Mouse (Mus musculus): ENCODE measurements around the gene Ccl26. TPM values are rescaled to one million over a fixed set of nuclear protein-coding genes. Genes with fewer than 3 reads are reported as not detected.
A peak's percentile ranks its signal among the peaks of the same experiment; 100 is the strongest.
"Not testable (repeated sequence)": the region's sequence is repeated elsewhere in the genome, so short reads cannot be mapped to it uniquely, and the experiment has no call there.

Gene Ccl26
- not detected in 3 replicates for total RNA-seq (2017)

- ATAC-seq (replicated peaks; ENCODE audit: insufficient number of reproducible peaks, low FRiP score, low TSS enrichment, poor library complexity, severe bottlenecking) = no peak
Measured at GRCm38 (mm10) chr5:135563469-135563868, at the start of gene Ccl26. Ccl26 (minus strand) TSS chr5:135563569.

GRCm38 (mm10) chr5:135609794-135610193, 46.4 kb upstream of the Ccl26 start:
- no peak for ATAC-seq (replicated peaks; ENCODE audit: insufficient number of reproducible peaks, low FRiP score, low TSS enrichment, poor library complexity, severe bottlenecking)

- no peak for ATAC-seq (replicated peaks; ENCODE audit: insufficient number of reproducible peaks, low FRiP score, low TSS enrichment, poor library complexity, severe bottlenecking)
Measured at GRCm38 (mm10) chr5:135607581-135607980, 44.2 kb upstream of the Ccl26 start.

GRCm38 (mm10) chr5:135606717-135607116, 43.3 kb upstream of the Ccl26 start:
- ATAC-seq (replicated peaks; ENCODE audit: insufficient number of reproducible peaks, low FRiP score, low TSS enrichment, poor library complexity, severe bottlenecking) = not testable (repeated sequence)

GRCm38 (mm10) chr5:135604643-135605042, 41.3 kb upstream of the Ccl26 start:
- not testable (repeated sequence) for ATAC-seq (replicated peaks; ENCODE audit: insufficient number of reproducible peaks, low FRiP score, low TSS enrichment, poor library complexity, severe bottlenecking)

GRCm38 (mm10) chr5:135589996-135590784, 26.8 kb upstream of the Ccl26 start:
- no peak for ATAC-seq (replicated peaks; ENCODE audit: insufficient number of reproducible peaks, low FRiP score, low TSS enrichment, poor library complexity, severe bottlenecking)

GRCm38 (mm10) chr5:135587764-135588163, 24.4 kb upstream of the Ccl26 start:
- ATAC-seq (replicated peaks; ENCODE audit: insufficient number of reproducible peaks, low FRiP score, low TSS enrichment, poor library complexity, severe bottlenecking) = no peak

GRCm38 (mm10) chr5:135585691-135586090, 22.3 kb upstream of the Ccl26 start:
- no peak for ATAC-seq (replicated peaks; ENCODE audit: insufficient number of reproducible peaks, low FRiP score, low TSS enrichment, poor library complexity, severe bottlenecking)

GRCm38 (mm10) chr5:135582330-135582729, 19.0 kb upstream of the Ccl26 start:
- no peak for ATAC-seq (replicated peaks; ENCODE audit: insufficient number of reproducible peaks, low FRiP score, low TSS enrichment, poor library complexity, severe bottlenecking)

- ATAC-seq (replicated peaks; ENCODE audit: insufficient number of reproducible peaks, low FRiP score, low TSS enrichment, poor library complexity, severe bottlenecking) = no peak
Measured at GRCm38 (mm10) chr5:135579331-135579751, 16.0 kb upstream of the Ccl26 start.

GRCm38 (mm10) chr5:135576055-135576454, 12.7 kb upstream of the Ccl26 start:
- ATAC-seq (replicated peaks; ENCODE audit: insufficient number of reproducible peaks, low FRiP score, low TSS enrichment, poor library complexity, severe bottlenecking) = no peak

- ATAC-seq (replicated peaks; ENCODE audit: insufficient number of reproducible peaks, low FRiP score, low TSS enrichment, poor library complexity, severe bottlenecking) = peak; percentile 57; the same call in 1 of the 2 replicates
Measured at GRCm38 (mm10) chr5:135573006-135573405, 9.6 kb upstream of the Ccl26 start, which contains the start of gene Ccl24. Ccl24 (minus strand) TSS chr5:135573049.

GRCm38 (mm10) chr5:135568698-135569097, 5.3 kb upstream of the Ccl26 start:
- no peak; the same call in 1 of the 2 replicates for ATAC-seq (replicated peaks; ENCODE audit: insufficient number of reproducible peaks, low FRiP score, low TSS enrichment, poor library complexity, severe bottlenecking)

- no peak for ATAC-seq (replicated peaks; ENCODE audit: insufficient number of reproducible peaks, low FRiP score, low TSS enrichment, poor library complexity, severe bottlenecking)
Measured at GRCm38 (mm10) chr5:135567556-135568265, 4.3 kb upstream of the Ccl26 start.

GRCm38 (mm10) chr5:135557671-135558070, 5.7 kb downstream of the Ccl26 start:
- ATAC-seq (replicated peaks; ENCODE audit: insufficient number of reproducible peaks, low FRiP score, low TSS enrichment, poor library complexity, severe bottlenecking) = no peak

- no peak for ATAC-seq (replicated peaks; ENCODE audit: insufficient number of reproducible peaks, low FRiP score, low TSS enrichment, poor library complexity, severe bottlenecking)
Measured at GRCm38 (mm10) chr5:135557051-135557450, 6.3 kb downstream of the Ccl26 start.

GRCm38 (mm10) chr5:135556259-135556658, 7.1 kb downstream of the Ccl26 start:
- ATAC-seq (replicated peaks; ENCODE audit: insufficient number of reproducible peaks, low FRiP score, low TSS enrichment, poor library complexity, severe bottlenecking) = no peak

GRCm38 (mm10) chr5:135551591-135551990, 11.8 kb downstream of the Ccl26 start:
- ATAC-seq (replicated peaks; ENCODE audit: insufficient number of reproducible peaks, low FRiP score, low TSS enrichment, poor library complexity, severe bottlenecking) = no peak

GRCm38 (mm10) chr5:135550910-135551309, 12.5 kb downstream of the Ccl26 start:
- ATAC-seq (replicated peaks; ENCODE audit: insufficient number of reproducible peaks, low FRiP score, low TSS enrichment, poor library complexity, severe bottlenecking) = peak; percentile 55

- no peak for ATAC-seq (replicated peaks; ENCODE audit: insufficient number of reproducible peaks, low FRiP score, low TSS enrichment, poor library complexity, severe bottlenecking)
Measured at GRCm38 (mm10) chr5:135547990-135548389, 15.4 kb downstream of the Ccl26 start.

Measured in monocyte, adult 5-6 weeks (primary cell).